Mouse (Mus musculus) spleen, adult 2 months (tissue): ENCODE measurements around the gene 1110004F10Rik. TPM values are rescaled to one million over a fixed set of nuclear protein-coding genes. Genes with fewer than 3 reads are reported as not detected.
"Not testable (repeated sequence)": the region's sequence is repeated elsewhere in the genome, so short reads cannot be mapped to it uniquely, and the experiment has no call there.

Experiments
- DNase-seq, 2 experiments: peaks; one replicate each; pipeline versions ENCODE4 v3.0.0 to v3.0.0-alpha.2; 2012 to 2021; ENCODE audit warnings: low spot score in 2 of 2, low read depth in 1 of 2
- H3K27ac ChIP-seq: fragments of 200-500 bp; 2 replicates; pipeline ENCODE4 v1.5.1; 2012; ENCODE audit warnings: low read length, inconsistent platforms; ENCODE audit not compliant: insufficient read depth
- H3K27me3 ChIP-seq: fragments of 200-500 bp; 2 replicates; pipeline ENCODE4 v1.6.1; 2012; ENCODE audit warnings: mild to moderate bottlenecking, moderate library complexity, low read length, inconsistent platforms; ENCODE audit not compliant: control insufficient read depth, insufficient read depth
- H3K36me3 ChIP-seq: fragments of 200-500 bp; 2 replicates; pipeline ENCODE4 v1.6.1; 2012; ENCODE audit warnings: mild to moderate bottlenecking, low read length, inconsistent platforms; ENCODE audit not compliant: control insufficient read depth, insufficient read depth
- H3K4me1 ChIP-seq: fragments of 200-500 bp; 2 replicates; pipeline ENCODE4 v1.6.1; 2011; ENCODE audit warnings: inconsistent platforms; ENCODE audit not compliant: control insufficient read depth, insufficient read depth, insufficient read length
- H3K4me3 ChIP-seq: fragments of 200-500 bp; 2 replicates; pipeline ENCODE4 v1.5.1; 2011; ENCODE audit warnings: mild to moderate bottlenecking, inconsistent platforms; ENCODE audit not compliant: insufficient read depth, insufficient read length; ENCODE audit errors: extremely low read depth
- CTCF ChIP-seq: fragments of 200-500 bp; IDR thresholded peaks from 2 replicates; pipeline ENCODE4 v1.5.1; 2011; ENCODE audit warnings: mild to moderate bottlenecking, inconsistent platforms; ENCODE audit not compliant: insufficient read depth, insufficient read length, insufficient replicate concordance; ENCODE audit errors: extremely low read depth
- POLR2A ChIP-seq: fragments of 200-500 bp; IDR thresholded peaks from 2 replicates; pipeline ENCODE4 v1.6.1; 2011; ENCODE audit warnings: low read depth, low read length, inconsistent platforms
- WGBS: fragments of 180-500 bp; shearing (Covaris S2); methylation state at CpG from one replicate; pipeline ENCODE4 v1.1.7; 2018; 5-methylcytosine and 5-hydroxymethylcytosine counted together
- polyA plus RNA-seq: library from polyadenylated mRNA; depleted of rRNA; stranded (reverse); fragments of >200 nt; gene quantifications from 2 replicates; pipeline ENCODE4 v1.2.3, GENCODE M21; 2012

The 1110004F10Rik gene
- polyA plus RNA-seq, 1 experiment: 27.6 TPM

- no peak for TF ChIP-seq POLR2A
- peak; percentile 83; the same call in 1 of the 2 replicates for TF ChIP-seq CTCF
- WGBS: 1% methylated on average over 48 of the region's 48 CpGs
- Histone ChIP-seq H3K27ac (no peak overlapping the region), H3K36me3 (no peaks in the 10 kb centered on the region), H3K4me1 (peaks cover 5% of the 10 kb centered on the region; the same call in 1 of the 2 replicates), H3K4me3 (peak overlapping the region; percentile 46), H3K27me3 (peaks cover 9% of the 10 kb centered on the region)
- DNase-seq: peak; percentile 26 to 70
Measured at GRCm38 (mm10) chr7:116039538-116040466, 605 bp downstream of the 1110004F10Rik start.

- WGBS: 38% methylated on average over 15 of the region's 15 CpGs
- Histone ChIP-seq H3K27ac (no peak overlapping the region), H3K36me3 (no peaks in the 10 kb centered on the region), H3K4me1 (peaks cover 5% of the 10 kb centered on the region; the same call in 1 of the 2 replicates), H3K27me3 (peaks cover 9% of the 10 kb centered on the region), H3K4me3 (no peak overlapping the region; the same call in 1 of the 2 replicates)
- TF ChIP-seq CTCF: no peak
- no peak for TF ChIP-seq POLR2A
- no peak for DNase-seq
Measured at GRCm38 (mm10) chr7:116040470-116041019, 1.3 kb downstream of the 1110004F10Rik start.

- Histone ChIP-seq H3K27me3 (0 out of 2 replicates have a peak, but pooled peaks cover 2% of the 10 kb centered on the region), H3K36me3 (no peaks in the 10 kb centered on the region), H3K4me3 (no peak overlapping the region), H3K27ac (no peak overlapping the region), H3K4me1 (no peaks in the 10 kb centered on the region)
- no peak for DNase-seq
- TF ChIP-seq CTCF: no peak
- no peak for TF ChIP-seq POLR2A
- WGBS: 78% methylated on average over 1 of the region's 1 CpGs
Measured at GRCm38 (mm10) chr7:116060739-116061138, 21.5 kb downstream of the 1110004F10Rik start.

GRCm38 (mm10) chr7:116084366-116084765 is 45.2 kb downstream of the 1110004F10Rik start, which contains the start of gene Gm4353:
TSS of gene Gm4353 (minus strand) at chr7:116084635.
- H3K4me3 ChIP-seq, H3K27ac ChIP-seq, H3K4me1 ChIP-seq, H3K27me3 ChIP-seq, H3K36me3 ChIP-seq, DNase-seq: not testable (repeated sequence)
- 94% methylated on average over 11 of the region's 11 CpGs for WGBS

GRCm38 (mm10) chr7:116092710-116093465 is 53.7 kb downstream of the 1110004F10Rik start:
- peak overlapping the region; percentile 87 for H3K4me3 ChIP-seq
- peak overlapping the region; percentile 86 for H3K27ac ChIP-seq
- no peaks in the 10 kb centered on the region for H3K27me3 ChIP-seq
- H3K36me3 ChIP-seq: no peaks in the 10 kb centered on the region
- under 1% methylated on average over 38 of the region's 38 CpGs for WGBS
- peak; percentile 16; the same call in 1 of the 2 replicates for TF ChIP-seq CTCF
- TF ChIP-seq POLR2A: peak; percentile 74
- peak; percentile 90 to 93 for DNase-seq
- peaks cover 4% of the 10 kb centered on the region; the same call in 1 of the 2 replicates for H3K4me1 ChIP-seq

GRCm38 (mm10) chr7:116093466-116093850 is 54.3 kb downstream of the 1110004F10Rik start:
- TF ChIP-seq CTCF (no peak), POLR2A (no peak)
- H3K27me3 ChIP-seq: no peaks in the 10 kb centered on the region
- WGBS: under 1% methylated on average over 19 of the region's 19 CpGs
- no peaks in the 10 kb centered on the region for H3K36me3 ChIP-seq
- H3K4me1 ChIP-seq: peaks cover 4% of the 10 kb centered on the region; the same call in 1 of the 2 replicates
- peak overlapping the region; percentile 87 for H3K4me3 ChIP-seq
- peak overlapping the region; percentile 86 for H3K27ac ChIP-seq
- no peak for DNase-seq
